Mouse (Mus musculus): ENCODE measurements around the gene Wwox. TPM values are rescaled to one million over a fixed set of nuclear protein-coding genes. Genes with fewer than 3 reads are reported as not detected.

The Wwox gene
- polyA plus RNA-seq, 1 experiment = not detected

GRCm38 (mm10) chr8:115019661-115020060, 580.2 kb downstream of the Wwox start:
- no peak overlapping the region for H3K4me3 ChIP-seq (ENCODE audit: insufficient read depth, low read depth, low read length)
- 69% methylated on average over 15 of the region's 15 CpGs for WGBS
- H3K4me1 ChIP-seq (ENCODE audit: control insufficient read depth, insufficient read depth, low read length) = no peaks in the 10 kb centered on the region
- no peak for TF ChIP-seq POLR2A (IDR thresholded peaks at IDR 0.05; ENCODE audit: insufficient read depth, low read depth, low read length)
- TF ChIP-seq CTCF (IDR thresholded peaks at IDR 0.05; ENCODE audit: insufficient read depth, low read depth, low read length) = no peak
- H3K27ac ChIP-seq (ENCODE audit: insufficient read depth, low read depth, low read length) = no peak overlapping the region

- H3K4me3 ChIP-seq (ENCODE audit: insufficient read depth, low read depth, low read length) = no peak overlapping the region
- WGBS = 76% methylated on average over 8 of the region's 8 CpGs
- TF ChIP-seq CTCF (IDR thresholded peaks at IDR 0.05; ENCODE audit: insufficient read depth, low read depth, low read length) (no peak), POLR2A (IDR thresholded peaks at IDR 0.05; ENCODE audit: insufficient read depth, low read depth, low read length) (no peak)
- no peak overlapping the region for H3K27ac ChIP-seq (ENCODE audit: insufficient read depth, low read depth, low read length)
- H3K4me1 ChIP-seq (ENCODE audit: control insufficient read depth, insufficient read depth, low read length) = no peaks in the 10 kb centered on the region
Measured at GRCm38 (mm10) chr8:115021731-115022130, 582.3 kb downstream of the Wwox start.

GRCm38 (mm10) chr8:115024062-115024461, 584.6 kb downstream of the Wwox start:
- no peak overlapping the region for H3K27ac ChIP-seq (ENCODE audit: insufficient read depth, low read depth, low read length)
- TF ChIP-seq CTCF (IDR thresholded peaks at IDR 0.05; ENCODE audit: insufficient read depth, low read depth, low read length) (no peak), POLR2A (IDR thresholded peaks at IDR 0.05; ENCODE audit: insufficient read depth, low read depth, low read length) (no peak)
- H3K4me1 ChIP-seq (ENCODE audit: control insufficient read depth, insufficient read depth, low read length) = no peaks in the 10 kb centered on the region
- H3K4me3 ChIP-seq (ENCODE audit: insufficient read depth, low read depth, low read length) = no peak overlapping the region
- WGBS = 90% methylated on average over 4 of the region's 4 CpGs

- no peaks in the 10 kb centered on the region for H3K4me1 ChIP-seq (ENCODE audit: control insufficient read depth, insufficient read depth, low read length)
- TF ChIP-seq CTCF (IDR thresholded peaks at IDR 0.05; ENCODE audit: insufficient read depth, low read depth, low read length) = no peak
- no peak for TF ChIP-seq POLR2A (IDR thresholded peaks at IDR 0.05; ENCODE audit: insufficient read depth, low read depth, low read length)
- WGBS = 72% methylated on average over 10 of the region's 10 CpGs
- H3K4me3 ChIP-seq (ENCODE audit: insufficient read depth, low read depth, low read length) = no peak overlapping the region
- H3K27ac ChIP-seq (ENCODE audit: insufficient read depth, low read depth, low read length) = no peak overlapping the region
Measured at GRCm38 (mm10) chr8:115025390-115026098, 586.1 kb downstream of the Wwox start.

GRCm38 (mm10) chr8:115026201-115026600, 586.7 kb downstream of the Wwox start:
- 71% methylated on average over 7 of the region's 7 CpGs for WGBS
- no peak overlapping the region for H3K27ac ChIP-seq (ENCODE audit: insufficient read depth, low read depth, low read length)
- no peak overlapping the region for H3K4me3 ChIP-seq (ENCODE audit: insufficient read depth, low read depth, low read length)
- H3K4me1 ChIP-seq (ENCODE audit: control insufficient read depth, insufficient read depth, low read length) = no peaks in the 10 kb centered on the region
- TF ChIP-seq POLR2A (IDR thresholded peaks at IDR 0.05; ENCODE audit: insufficient read depth, low read depth, low read length) (no peak), CTCF (IDR thresholded peaks at IDR 0.05; ENCODE audit: insufficient read depth, low read depth, low read length) (no peak)

- H3K27ac ChIP-seq (ENCODE audit: insufficient read depth, low read depth, low read length) = no peak overlapping the region
- H3K4me3 ChIP-seq (ENCODE audit: insufficient read depth, low read depth, low read length) = no peak overlapping the region
- 90% methylated on average over 1 of the region's 1 CpGs for WGBS
- TF ChIP-seq POLR2A (IDR thresholded peaks at IDR 0.05; ENCODE audit: insufficient read depth, low read depth, low read length) = no peak
- TF ChIP-seq CTCF (IDR thresholded peaks at IDR 0.05; ENCODE audit: insufficient read depth, low read depth, low read length) = no peak
- no peaks in the 10 kb centered on the region for H3K4me1 ChIP-seq (ENCODE audit: control insufficient read depth, insufficient read depth, low read length)
Measured at GRCm38 (mm10) chr8:115033194-115033593, 593.7 kb downstream of the Wwox start.

- WGBS = 89% methylated on average over 9 of the region's 9 CpGs
Measured at GRCm38 (mm10) chr8:115036016-115036415, 596.6 kb downstream of the Wwox start.

GRCm38 (mm10) chr8:115038426-115038825, 599.0 kb downstream of the Wwox start:
- WGBS = 70% methylated on average over 4 of the region's 4 CpGs
- TF ChIP-seq CTCF (IDR thresholded peaks at IDR 0.05; ENCODE audit: insufficient read depth, low read depth, low read length) (no peak), POLR2A (IDR thresholded peaks at IDR 0.05; ENCODE audit: insufficient read depth, low read depth, low read length) (no peak)
- H3K4me3 ChIP-seq (ENCODE audit: insufficient read depth, low read depth, low read length) = no peak overlapping the region
- H3K4me1 ChIP-seq (ENCODE audit: control insufficient read depth, insufficient read depth, low read length) = no peaks in the 10 kb centered on the region
- H3K27ac ChIP-seq (ENCODE audit: insufficient read depth, low read depth, low read length) = no peak overlapping the region

More at GRCm38 (mm10) chr8:115036016-115036415, 596.6 kb downstream of the Wwox start:
- Histone ChIP-seq H3K4me1 (ENCODE audit: control insufficient read depth, insufficient read depth, low read length) (no peaks in the 10 kb centered on the region), H3K4me3 (ENCODE audit: insufficient read depth, low read depth, low read length) (no peak overlapping the region), H3K27ac (ENCODE audit: insufficient read depth, low read depth, low read length) (no peak overlapping the region)
- TF ChIP-seq POLR2A (IDR thresholded peaks at IDR 0.05; ENCODE audit: insufficient read depth, low read depth, low read length) = no peak
- TF ChIP-seq CTCF (IDR thresholded peaks at IDR 0.05; ENCODE audit: insufficient read depth, low read depth, low read length) = no peak

GRCm38 (mm10) chr8:115045746-115046145, 606.3 kb downstream of the Wwox start:
- no peak overlapping the region for H3K27ac ChIP-seq (ENCODE audit: insufficient read depth, low read depth, low read length)
- H3K4me3 ChIP-seq (ENCODE audit: insufficient read depth, low read depth, low read length) = no peak overlapping the region
- H3K4me1 ChIP-seq (ENCODE audit: control insufficient read depth, insufficient read depth, low read length) = no peaks in the 10 kb centered on the region
- 69% methylated on average over 7 of the region's 7 CpGs for WGBS
- TF ChIP-seq POLR2A (IDR thresholded peaks at IDR 0.05; ENCODE audit: insufficient read depth, low read depth, low read length) = no peak
- no peak for TF ChIP-seq CTCF (IDR thresholded peaks at IDR 0.05; ENCODE audit: insufficient read depth, low read depth, low read length)
